Mouse (Mus musculus) MEL (cell line): ENCODE data around the gene Akr1c13.

Experiments
- CHD1 ChIP-seq: IDR thresholded peaks from 2 replicates; pipeline ENCODE4 v1.6.1; 2012; ENCODE audit warnings: low read depth, mild to moderate bottlenecking, inconsistent platforms, low read length, improper control_type of control experiment
- CTCF ChIP-seq, 3 experiments: IDR thresholded peaks in 2 of 3; conservative IDR thresholded peaks in 1 of 3; 2 replicates each; pipeline ENCODE4 v1.5.1; 2011 to 2012; ENCODE audit warnings: low read length in 3 of 3, low read depth in 2 of 3, mild to moderate bottlenecking in 2 of 3, improper control_type of control experiment in 1 of 3, inconsistent platforms in 1 of 3, mixed read lengths in 1 of 3, moderate library complexity in 1 of 3; ENCODE audit not compliant: control insufficient read depth in 1 of 3, insufficient read depth in 1 of 3, poor library complexity in 1 of 3, severe bottlenecking in 1 of 3
- E2F4 ChIP-seq: IDR thresholded peaks from 2 replicates; pipeline ENCODE4 v1.6.1; 2011; ENCODE audit warnings: low read depth, low read length, improper control_type of control experiment, borderline replicate concordance
- EP300 ChIP-seq, 2 experiments: IDR thresholded peaks; 2 replicates each; pipeline ENCODE4 v1.6.1; 2011; ENCODE audit warnings: improper control_type of control experiment in 2 of 2, low read length in 2 of 2, low read depth in 1 of 2, mild to moderate bottlenecking in 1 of 2
- GATA1 ChIP-seq: IDR thresholded peaks from 2 replicates; pipeline ENCODE4 v1.6.1; 2011; ENCODE audit warnings: low read depth, low read length, improper control_type of control experiment
- HCFC1 ChIP-seq: IDR thresholded peaks from 2 replicates; pipeline ENCODE4 v1.6.1; 2012; ENCODE audit warnings: low read depth, mild to moderate bottlenecking, inconsistent platforms, low read length, improper control_type of control experiment, moderate library complexity
- MAX ChIP-seq: IDR thresholded peaks from 2 replicates; pipeline ENCODE4 v1.6.1; 2011; ENCODE audit warnings: low read length, improper control_type of control experiment
- POLR2A ChIP-seq, 2 experiments: IDR thresholded peaks; 2 replicates each; pipeline ENCODE4 v1.6.1; 2011 to 2012; ENCODE audit warnings: low read length in 2 of 2, mild to moderate bottlenecking in 2 of 2, control low read depth in 1 of 2, improper control_type of control experiment in 1 of 2, low read depth in 1 of 2, moderate library complexity in 1 of 2; ENCODE audit not compliant: control insufficient read depth in 1 of 2, insufficient read depth in 1 of 2, poor library complexity in 1 of 2
- POLR2AphosphoS2 ChIP-seq: IDR thresholded peaks from 2 replicates; pipeline ENCODE4 v1.6.1; 2011; ENCODE audit warnings: low read length, improper control_type of control experiment
- RAD21 ChIP-seq: IDR thresholded peaks from 2 replicates; pipeline ENCODE4 v1.6.1; 2011; ENCODE audit warnings: mild to moderate bottlenecking, low read depth, low read length, improper control_type of control experiment
- TAL1 ChIP-seq: IDR thresholded peaks from 2 replicates; pipeline ENCODE4 v1.6.1; 2012; ENCODE audit warnings: mild to moderate bottlenecking, inconsistent platforms, low read length, moderate library complexity, mixed read lengths

DNA sequence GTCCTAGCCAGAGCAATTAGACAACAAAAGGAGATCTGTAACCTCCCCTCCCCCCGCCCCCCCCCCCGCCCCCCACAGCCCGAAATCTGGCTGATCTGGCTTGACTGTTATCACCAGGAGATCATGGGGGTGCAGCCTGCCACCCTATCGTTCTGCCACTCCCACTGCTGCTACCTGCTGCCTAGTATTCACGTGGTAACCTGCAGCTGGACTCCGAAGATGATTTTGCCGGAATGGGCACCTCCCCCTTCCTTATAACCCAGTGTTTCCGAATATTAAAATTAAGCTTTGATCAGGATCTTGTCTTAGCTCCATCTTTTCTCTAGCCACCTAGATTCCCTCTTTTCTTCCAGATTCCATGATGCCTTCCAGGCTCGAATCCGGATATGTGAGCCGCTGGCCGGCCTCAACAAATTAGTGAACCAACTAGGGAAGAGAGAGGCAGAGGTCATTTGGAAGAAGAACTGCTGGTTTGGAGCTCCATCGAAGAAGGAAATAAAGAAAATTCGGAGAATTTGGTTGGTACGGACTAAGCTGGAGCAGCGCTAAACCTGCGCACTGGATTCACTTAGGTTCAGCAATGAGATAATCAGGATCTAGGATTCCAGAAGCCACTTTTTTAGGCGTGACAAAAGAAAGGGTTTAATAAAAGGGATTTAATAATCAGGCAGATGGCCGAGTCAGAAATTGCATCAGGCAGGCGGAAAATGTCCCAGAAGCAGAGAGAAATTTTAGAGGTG, 20.8 kb downstream of the Akr1c13 start:
- no peak for TF ChIP-seq RAD21
- no peak for TF ChIP-seq CTCF (IDR thresholded peaks at IDR 0.05 in 2 of 3, conservative IDR thresholded peaks at IDR 0.05 in 1 of 3; ENCODE audit: control insufficient read depth in 1 of 3, insufficient read depth in 1 of 3, low read depth in 2 of 3, low read length in 3 of 3, poor library complexity in 1 of 3, severe bottlenecking in 1 of 3)
- TF ChIP-seq EP300 (IDR thresholded peaks at IDR 0.05; ENCODE audit: low read depth in 1 of 2, low read length in 2 of 2), result no peak
- no peak for TF ChIP-seq E2F4
- TF ChIP-seq GATA1, result no peak
- no peak for TF ChIP-seq POLR2A (IDR thresholded peaks at IDR 0.05; ENCODE audit: control insufficient read depth in 1 of 2, insufficient read depth in 1 of 2, low read depth in 1 of 2, low read length in 2 of 2, poor library complexity in 1 of 2)
- TF ChIP-seq HCFC1, result no peak
- no peak for TF ChIP-seq TAL1
- TF ChIP-seq CHD1, result no peak
- no peak for TF ChIP-seq MAX
- no peak for TF ChIP-seq POLR2AphosphoS2
